Mouse (Mus musculus) ES-Bruce4 (cell line): ENCODE data around the gene Fto.

Source experiments
- EP300 ChIP-seq: IDR thresholded peaks from 2 replicates; pipeline ENCODE4 v1.6.1; 2011; ENCODE audit warnings: low read depth, low read length; ENCODE audit not compliant: insufficient read depth
- POLR2A ChIP-seq: IDR thresholded peaks from one replicate; pipeline ENCODE4 v1.8.1; 2011; ENCODE audit warnings: low read length; ENCODE audit not compliant: insufficient read depth

DNA sequence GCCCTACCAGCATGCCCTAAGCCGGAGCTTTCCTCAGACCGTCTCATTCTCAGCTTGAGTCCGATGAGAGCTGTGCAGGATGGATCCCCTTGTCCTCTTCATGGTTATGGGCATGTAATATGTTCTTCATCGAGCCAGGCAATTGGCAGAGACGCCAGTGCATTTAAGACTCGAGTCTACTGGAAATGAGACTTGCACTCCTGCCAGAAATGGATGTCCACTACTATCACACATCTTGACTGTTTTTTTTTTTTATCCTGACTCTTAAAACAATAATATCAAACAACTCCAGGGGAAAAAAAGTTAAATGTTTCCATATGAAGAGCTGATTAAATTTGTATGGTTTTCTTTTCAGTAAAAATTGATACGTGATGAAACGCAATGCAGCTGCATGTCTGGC lies 301.9 kb downstream of the Fto start:
- TF ChIP-seq POLR2A: no peak
- TF ChIP-seq EP300: no peak
